Mouse (Mus musculus): ENCODE data around the gene Olfr97. TPM values are rescaled to one million over a fixed set of nuclear protein-coding genes. Genes with fewer than 3 reads are reported as not detected.

The Olfr97 gene
- total RNA-seq, 2 experiments from 2014 or later: not detected

GRCm38 (mm10) chr17:37196845-37197724 lies 40.0 kb downstream of the Olfr97 start:
- ATAC-seq (ENCODE audit: poor library complexity, severe bottlenecking): no peak

- ATAC-seq (ENCODE audit: poor library complexity, severe bottlenecking): no peak
Observed at GRCm38 (mm10) chr17:37194782-37195181, 42.3 kb downstream of the Olfr97 start.

GRCm38 (mm10) chr17:37193656-37194055 lies 43.5 kb downstream of the Olfr97 start, which contains the start of gene Ubd:
Ubd (plus strand) TSS chr17:37193892.
- no peak for ATAC-seq (ENCODE audit: poor library complexity, severe bottlenecking)

- ATAC-seq (ENCODE audit: poor library complexity, severe bottlenecking): no peak
Observed at GRCm38 (mm10) chr17:37193032-37193431, 44.1 kb downstream of the Olfr97 start.

GRCm38 (mm10) chr17:37190711-37191110 lies 46.4 kb downstream of the Olfr97 start:
- ATAC-seq (ENCODE audit: poor library complexity, severe bottlenecking): no peak

GRCm38 (mm10) chr17:37185474-37185873 lies 51.7 kb downstream of the Olfr97 start:
- ATAC-seq (ENCODE audit: poor library complexity, severe bottlenecking): no peak

Other genes starting within 250 kb of the Olfr97 start
- gene H2-M5, start 247.8 kb downstream of the Olfr97 start, total RNA-seq (2015): 0.23 TPM in 1 of 2 replicates, not detected in the other
- gene H2-M5, start 247.8 kb downstream of the Olfr97 start, total RNA-seq (2017): not detected in 2 replicates
- gene Zfp57, start 236.2 kb downstream of the Olfr97 start, total RNA-seq (2015): not detected in 2 replicates
- not detected in 2 replicates for gene Zfp57, start 236.2 kb downstream of the Olfr97 start, total RNA-seq (2017)
- gene Mog, start 213.9 kb downstream of the Olfr97 start, total RNA-seq (2015): not detected in 2 replicates
- gene Mog, start 213.9 kb downstream of the Olfr97 start, total RNA-seq (2017): not detected in 2 replicates
- 12.4 and 14.2 TPM in 2 replicates for gene Gabbr1, start 191.4 kb downstream of the Olfr97 start, total RNA-seq (2015)
- gene Gabbr1, start 191.4 kb downstream of the Olfr97 start, total RNA-seq (2017): 5.7 and 10.5 TPM in 2 replicates
- gene Olfr90, start 148.8 kb downstream of the Olfr97 start, total RNA-seq (2015): not detected in 2 replicates
- not detected in 2 replicates for gene Olfr90, start 148.8 kb downstream of the Olfr97 start, total RNA-seq (2017)
- gene Olfr91, start 139.1 kb downstream of the Olfr97 start, total RNA-seq (2015): not detected in 2 replicates
- gene Olfr91, start 139.1 kb downstream of the Olfr97 start, total RNA-seq (2017): not detected in 2 replicates
- gene Olfr92, start 117.2 kb downstream of the Olfr97 start, total RNA-seq (2015): not detected in 2 replicates
- gene Olfr92, start 117.2 kb downstream of the Olfr97 start, total RNA-seq (2017): not detected in 2 replicates
- not detected in 2 replicates for gene Olfr93, start 75.8 kb downstream of the Olfr97 start, total RNA-seq (2015)
- not detected in 2 replicates for gene Olfr93, start 75.8 kb downstream of the Olfr97 start, total RNA-seq (2017)
- not detected in 2 replicates for gene Ubd, start 43.4 kb downstream of the Olfr97 start, total RNA-seq (2015)
- 0.40 TPM in 1 of 2 replicates, not detected in the other for gene Ubd, start 43.4 kb downstream of the Olfr97 start, total RNA-seq (2017)
- not detected in 2 replicates for gene Olfr94, start 36.3 kb downstream of the Olfr97 start, total RNA-seq (2015)
- not detected in 2 replicates for gene Olfr94, start 36.3 kb downstream of the Olfr97 start, total RNA-seq (2017)
- gene Olfr95, start 24.2 kb downstream of the Olfr97 start, total RNA-seq (2015): not detected in 2 replicates
- 0.04 TPM in 1 of 2 replicates, not detected in the other for gene Olfr95, start 24.2 kb downstream of the Olfr97 start, total RNA-seq (2017)
- gene Olfr96, start 17.2 kb downstream of the Olfr97 start, total RNA-seq (2015): not detected in 2 replicates
- gene Olfr96, start 17.2 kb downstream of the Olfr97 start, total RNA-seq (2017): not detected in 2 replicates
- gene Olfr98, start 26.4 kb upstream of the Olfr97 start, total RNA-seq (2015): not detected in 2 replicates
- not detected in 2 replicates for gene Olfr98, start 26.4 kb upstream of the Olfr97 start, total RNA-seq (2017)
- gene H2-M3, start 32.9 kb upstream of the Olfr97 start, total RNA-seq (2015): 17.4 and 20.9 TPM in 2 replicates
- 42.3 and 45.1 TPM in 2 replicates for gene H2-M3, start 32.9 kb upstream of the Olfr97 start, total RNA-seq (2017)
- not detected in 2 replicates for gene Olfr99, start 46.1 kb upstream of the Olfr97 start, total RNA-seq (2015)
- not detected in 2 replicates for gene Olfr99, start 46.1 kb upstream of the Olfr97 start, total RNA-seq (2017)
- gene Olfr101, start 67.0 kb upstream of the Olfr97 start, total RNA-seq (2015): not detected in 2 replicates
- not detected in 2 replicates for gene Olfr101, start 67.0 kb upstream of the Olfr97 start, total RNA-seq (2017)
- gene Olfr102, start 79.7 kb upstream of the Olfr97 start, total RNA-seq (2015): not detected in 2 replicates
- gene Olfr102, start 79.7 kb upstream of the Olfr97 start, total RNA-seq (2017): not detected in 2 replicates
- not detected in 2 replicates for gene Olfr103, start 102.4 kb upstream of the Olfr97 start, total RNA-seq (2015)
- not detected in 2 replicates for gene Olfr103, start 102.4 kb upstream of the Olfr97 start, total RNA-seq (2017)
- gene Olfr104-ps, start 122.3 kb upstream of the Olfr97 start, total RNA-seq (2015): not detected in 2 replicates
- not detected in 2 replicates for gene Olfr104-ps, start 122.3 kb upstream of the Olfr97 start, total RNA-seq (2017)
- not detected in 2 replicates for gene Olfr105-ps, start 141.7 kb upstream of the Olfr97 start, total RNA-seq (2015)
- not detected in 2 replicates for gene Olfr105-ps, start 141.7 kb upstream of the Olfr97 start, total RNA-seq (2017)
- gene Olfr106-ps, start 153.1 kb upstream of the Olfr97 start, total RNA-seq (2015): not detected in 2 replicates
- gene Olfr106-ps, start 153.1 kb upstream of the Olfr97 start, total RNA-seq (2017): not detected in 2 replicates
- not detected in 2 replicates for gene Olfr107, start 161.9 kb upstream of the Olfr97 start, total RNA-seq (2015)
- not detected in 2 replicates for gene Olfr107, start 161.9 kb upstream of the Olfr97 start, total RNA-seq (2017)
- gene Olfr108, start 208.2 kb upstream of the Olfr97 start, total RNA-seq (2015): not detected in 2 replicates
- gene Olfr108, start 208.2 kb upstream of the Olfr97 start, total RNA-seq (2017): not detected in 2 replicates
- gene Olfr109, start 221.6 kb upstream of the Olfr97 start, total RNA-seq (2015): not detected in 2 replicates
- not detected in 2 replicates for gene Olfr109, start 221.6 kb upstream of the Olfr97 start, total RNA-seq (2017)
- 0.62 TPM in 1 of 2 replicates, not detected in the other for gene H2-M2, start 246.2 kb upstream of the Olfr97 start, total RNA-seq (2015)
- not detected in 2 replicates for gene H2-M2, start 246.2 kb upstream of the Olfr97 start, total RNA-seq (2017)

Measured in megakaryocyte, adult 5-6 weeks (primary cell).